Mouse (Mus musculus): ENCODE measurements at regions not wholly inside any gene's neighbourhood (a gene's known extent, or its start where the extent isn't known, plus 50 kb on each side); places are given as distances from the start of the nearest gene placed in this dataset.

DNA sequence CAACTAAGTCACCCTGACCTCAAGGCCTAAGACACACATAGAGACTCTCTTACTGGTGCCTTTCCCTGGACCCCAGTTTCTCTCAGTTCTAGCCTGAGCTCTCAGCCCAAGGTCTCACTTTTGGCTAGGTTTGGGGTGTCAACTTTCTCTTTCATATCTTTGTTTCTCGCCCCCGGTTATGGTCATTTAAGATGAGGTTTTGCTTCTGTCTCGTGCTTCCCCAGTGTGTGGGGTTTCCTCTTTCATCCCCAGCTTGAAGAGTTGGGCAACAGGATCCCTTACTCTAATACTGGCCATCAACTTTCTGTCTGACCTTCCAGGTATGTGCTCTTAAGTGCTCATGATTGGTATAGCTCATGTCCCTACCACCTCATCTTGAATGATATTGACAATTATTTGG lies 67.5 kb downstream of the Lmo4 start:
- no peak for DNase-seq

GRCm38 (mm10) chr3:144136432-144136831 lies 68.6 kb downstream of the Lmo4 start:
- DNase-seq, result no peak

DNA sequence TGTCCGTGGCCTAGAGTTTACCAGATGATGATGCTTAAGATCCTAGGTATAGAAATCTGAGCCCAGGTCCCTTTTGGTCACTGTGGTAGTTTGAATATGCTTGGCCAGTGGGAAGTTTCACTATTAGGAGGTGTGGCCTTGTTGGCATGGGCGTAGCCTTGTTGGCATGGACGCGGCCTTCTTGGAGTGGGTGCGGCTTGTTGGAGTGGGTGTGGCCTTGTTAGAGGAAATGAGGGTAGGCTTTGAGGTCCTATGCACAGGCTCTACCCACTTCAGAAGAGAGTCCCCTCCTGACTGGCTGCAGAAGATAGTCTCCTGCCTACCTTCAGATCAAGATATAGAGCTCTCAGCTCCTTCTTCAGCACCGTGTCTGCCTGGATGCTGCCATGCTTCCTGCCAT lies 69.4 kb downstream of the Lmo4 start:
- no peak for DNase-seq

GRCm38 (mm10) chr3:144128042-144128441 lies 77.0 kb downstream of the Lmo4 start:
- no peak for DNase-seq

DNA sequence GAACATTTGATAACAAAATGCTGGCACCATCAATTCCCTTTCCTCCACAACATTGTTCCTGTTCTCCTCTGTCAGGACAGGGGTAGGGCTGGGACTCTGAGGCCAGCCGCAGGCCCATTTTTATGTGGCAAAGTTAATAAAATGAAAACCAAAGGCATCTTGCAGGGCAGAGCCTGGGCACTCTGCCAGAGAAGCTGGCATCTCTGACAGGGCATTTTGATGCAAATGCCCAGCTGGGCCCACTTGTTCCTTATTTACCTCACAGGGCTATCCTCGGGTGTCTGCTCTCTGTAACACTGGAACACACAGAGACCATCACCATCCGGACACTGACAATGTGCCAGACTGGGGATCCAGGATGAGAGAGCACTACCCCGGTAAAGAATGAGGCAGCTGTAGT lies 80.7 kb downstream of the Lmo4 start:
- DNase-seq, result peak in 1 of 2 experiments; percentile 9

- no peak for DNase-seq
Observed at GRCm38 (mm10) chr3:144123361-144124072, 81.5 kb downstream of the Lmo4 start.

DNA sequence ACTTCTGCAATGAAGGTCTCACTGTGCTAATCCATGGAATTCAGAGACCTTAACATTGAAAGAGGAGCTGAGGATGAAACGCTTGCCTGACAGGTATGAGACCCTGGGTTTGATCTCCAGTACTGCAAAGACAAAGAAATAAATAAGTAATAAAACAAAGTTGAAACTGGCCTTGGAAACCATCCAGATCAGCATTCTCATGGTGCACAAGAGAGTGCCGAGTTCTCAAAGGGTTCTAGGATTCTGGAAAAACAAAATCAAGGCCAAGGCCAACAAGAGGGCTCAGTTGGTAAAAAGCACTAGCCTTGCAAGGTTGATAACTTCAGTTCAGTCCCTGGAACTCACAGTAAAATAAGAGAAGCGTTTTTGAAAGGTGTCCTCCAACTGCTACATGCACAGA lies 85.9 kb downstream of the Lmo4 start:
- no peak for DNase-seq

DNA sequence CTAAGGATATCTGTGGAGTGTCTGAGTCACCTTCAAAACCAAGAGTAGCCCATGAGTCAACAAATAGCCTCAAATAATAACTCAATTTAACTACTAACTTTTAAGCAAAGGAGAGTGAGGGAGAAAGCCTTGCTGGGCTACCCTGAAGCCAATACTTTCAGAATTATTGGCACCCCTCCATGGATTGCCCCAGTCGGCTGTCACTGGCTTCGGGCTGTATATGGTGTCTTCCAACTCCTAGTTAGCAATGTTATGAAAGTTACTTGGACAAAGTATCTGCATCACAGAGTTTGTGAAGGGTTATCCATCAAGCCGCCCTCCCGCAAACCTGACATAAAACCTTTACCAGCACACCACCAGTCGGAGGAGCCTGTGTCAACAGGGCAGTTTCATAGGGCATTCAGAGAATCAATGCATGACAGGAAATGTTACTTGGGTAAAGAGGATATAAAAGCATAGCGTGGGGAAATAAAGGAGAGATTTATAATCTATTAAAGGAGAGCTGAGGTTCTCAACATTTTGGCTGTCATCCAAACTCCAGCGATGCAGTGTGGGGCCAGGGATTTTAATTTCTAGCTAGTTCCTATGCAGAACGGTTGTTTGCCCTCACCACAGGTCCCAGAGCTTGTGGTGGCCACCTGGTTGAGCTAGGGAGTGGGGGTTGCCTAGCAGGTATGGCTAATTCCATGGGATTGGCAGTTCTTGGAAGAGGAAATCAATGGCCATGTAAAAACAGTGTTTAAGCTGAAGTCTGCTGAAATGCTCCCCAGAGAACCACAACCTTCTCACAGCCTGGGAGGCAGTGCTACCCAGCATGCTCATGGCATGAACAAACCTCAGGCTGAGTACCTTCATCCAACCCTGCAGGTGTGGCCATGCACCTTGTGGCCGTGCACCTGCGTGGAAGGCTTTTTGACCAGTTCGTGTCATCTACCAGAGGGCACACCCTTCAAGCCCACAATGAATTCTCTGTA lies 91.1 kb downstream of the Lmo4 start:
- DNase-seq, result no peak

- no peak for DNase-seq
Observed at GRCm38 (mm10) chr3:144110331-144111080, 94.5 kb downstream of the Lmo4 start.

DNA sequence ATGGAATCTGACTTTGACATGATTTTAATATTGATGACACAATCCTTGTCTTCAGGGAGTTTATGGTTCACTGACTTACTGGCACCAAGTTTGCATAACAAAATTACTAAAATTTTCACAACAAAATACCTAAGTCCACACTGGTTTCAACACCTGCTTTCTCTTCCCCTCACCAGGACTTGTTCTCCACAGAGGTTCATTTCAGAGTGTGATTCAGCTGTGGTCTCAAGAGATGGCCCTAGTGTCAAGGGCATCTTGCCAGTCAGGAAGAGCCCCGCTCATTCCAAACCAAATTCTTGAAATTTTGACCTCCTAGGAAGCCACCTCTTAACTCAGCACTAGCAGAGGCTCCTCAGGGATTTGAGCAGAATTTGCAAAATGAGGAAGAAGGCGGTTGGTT lies 95.3 kb downstream of the Lmo4 start:
- DNase-seq, result no peak

DNA sequence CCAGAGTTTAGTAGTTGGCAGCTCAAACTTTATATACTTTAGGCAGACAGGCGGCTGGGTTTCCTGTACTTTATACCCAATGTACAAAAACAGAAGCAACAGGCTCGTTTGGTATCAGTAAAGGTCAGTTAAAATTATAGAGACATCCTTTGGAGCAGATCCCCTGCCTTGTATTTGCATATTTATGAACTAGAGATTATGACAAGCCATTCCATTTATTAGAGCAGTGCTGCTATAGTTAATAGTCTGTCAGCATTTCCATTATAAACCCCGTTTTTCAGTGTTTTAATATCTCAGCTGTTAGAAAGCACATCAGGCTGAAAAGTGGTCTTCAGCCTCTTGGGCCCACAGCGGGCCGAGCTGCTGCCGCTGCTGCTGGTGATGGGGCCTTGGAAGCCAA lies 96.7 kb downstream of the Lmo4 start:
- no peak for DNase-seq

DNA sequence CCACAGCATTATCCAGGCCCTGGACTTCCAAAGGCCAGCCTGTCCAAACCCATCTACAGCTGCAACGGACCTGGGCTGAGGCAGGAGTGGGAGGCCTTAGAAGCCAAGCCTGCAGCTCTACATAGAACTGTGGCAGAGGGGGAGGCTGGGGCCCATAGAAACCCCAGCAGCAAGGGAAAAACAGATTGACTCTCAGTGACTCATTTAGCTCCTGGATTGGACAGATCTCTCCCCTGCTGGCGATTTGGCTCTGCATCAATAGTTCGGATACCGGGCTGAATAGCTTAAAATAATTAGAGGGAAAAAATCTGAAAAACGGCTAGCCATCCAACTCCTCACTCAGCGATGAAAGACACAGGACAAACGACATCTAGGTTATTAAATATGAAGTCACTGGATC lies 97.4 kb downstream of the Lmo4 start:
- DNase-seq, result no peak

DNA sequence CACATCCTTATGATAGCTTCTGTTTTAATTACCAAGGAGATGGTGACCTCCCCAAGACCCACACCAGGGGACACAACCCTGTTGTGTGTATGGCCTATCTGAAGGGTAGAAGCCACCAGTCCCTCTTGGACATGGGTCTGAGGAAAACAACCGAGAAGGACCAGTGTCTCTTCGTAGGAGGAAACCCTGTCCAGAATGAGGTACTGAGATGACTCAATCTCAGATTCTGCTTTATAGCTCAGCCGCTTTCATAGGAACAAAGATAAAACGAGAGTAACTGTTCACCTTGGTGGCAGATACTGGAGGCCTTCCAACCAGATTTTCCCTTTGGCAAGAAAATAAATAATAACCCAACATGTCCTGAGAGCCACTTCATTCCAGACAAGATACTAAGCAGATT lies 100.7 kb downstream of the Lmo4 start:
- no peak for DNase-seq

DNA sequence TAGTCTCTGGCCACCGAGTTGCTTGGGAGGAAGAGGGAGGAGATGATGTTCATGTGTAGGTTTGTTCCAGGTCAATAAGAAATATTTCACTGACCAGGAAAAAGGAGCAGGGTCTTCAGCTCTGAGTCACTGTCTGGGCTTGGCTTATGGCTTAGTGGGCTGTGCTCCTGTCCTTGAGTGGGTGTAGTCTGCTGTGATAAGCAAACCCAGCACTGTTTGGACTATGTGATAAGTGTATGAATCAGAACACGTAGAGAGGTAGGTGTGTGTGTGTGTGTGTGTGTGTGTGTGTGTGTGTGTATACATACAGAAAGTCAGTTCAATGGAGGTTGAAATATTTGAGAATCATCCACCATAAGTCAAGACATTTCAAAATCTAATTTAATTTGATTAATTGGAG lies 105.6 kb downstream of the Lmo4 start:
- no peak for DNase-seq

GRCm38 (mm10) chr3:144098762-144099161 lies 106.3 kb downstream of the Lmo4 start:
- no peak for DNase-seq

DNA sequence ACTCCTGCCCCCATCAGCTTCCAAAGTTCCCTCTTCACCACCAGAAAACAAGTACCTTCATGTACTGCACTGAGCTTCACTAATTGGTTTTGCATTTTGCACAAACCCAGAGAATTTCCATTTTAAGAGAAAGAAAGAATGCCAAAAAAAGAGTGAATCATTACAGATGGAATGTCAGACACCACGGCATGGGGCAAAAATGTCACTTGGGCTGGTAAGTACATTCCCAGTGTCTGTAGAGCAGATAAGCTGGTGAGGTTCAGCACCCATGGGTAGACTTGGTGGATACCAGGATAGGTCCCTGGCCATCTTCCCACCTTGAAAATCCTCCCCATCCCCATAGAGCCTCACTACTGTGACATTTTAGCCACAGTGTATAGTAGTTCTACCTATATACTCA lies 113.8 kb downstream of the Lmo4 start:
- no peak for DNase-seq

DNA sequence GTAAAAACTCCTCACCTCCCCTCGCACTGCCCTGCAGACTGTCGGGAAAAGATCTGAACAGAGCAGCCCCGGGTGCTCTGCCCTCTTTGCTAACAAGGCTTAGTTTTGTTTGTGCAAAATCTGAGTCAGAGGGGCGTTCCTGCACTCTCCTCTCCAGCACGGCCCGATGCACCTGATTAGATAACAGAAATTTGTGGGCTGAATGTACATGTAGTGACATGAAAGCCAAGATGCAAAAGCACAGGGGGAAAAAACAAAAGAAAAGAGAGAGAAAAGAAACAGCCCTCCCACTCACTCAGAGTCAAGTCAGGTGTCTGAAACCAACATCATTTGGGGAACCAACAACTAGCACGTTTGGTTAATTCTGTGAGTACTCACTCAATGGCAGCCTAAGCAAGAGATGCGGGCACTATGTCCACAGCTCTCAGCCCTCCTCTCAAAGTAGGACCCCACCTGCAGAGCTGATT lies 115.2 kb downstream of the Lmo4 start:
- DNase-seq, result no peak

GRCm38 (mm10) chr3:144088261-144088884 lies 116.6 kb downstream of the Lmo4 start:
- DNase-seq, result no peak

DNA sequence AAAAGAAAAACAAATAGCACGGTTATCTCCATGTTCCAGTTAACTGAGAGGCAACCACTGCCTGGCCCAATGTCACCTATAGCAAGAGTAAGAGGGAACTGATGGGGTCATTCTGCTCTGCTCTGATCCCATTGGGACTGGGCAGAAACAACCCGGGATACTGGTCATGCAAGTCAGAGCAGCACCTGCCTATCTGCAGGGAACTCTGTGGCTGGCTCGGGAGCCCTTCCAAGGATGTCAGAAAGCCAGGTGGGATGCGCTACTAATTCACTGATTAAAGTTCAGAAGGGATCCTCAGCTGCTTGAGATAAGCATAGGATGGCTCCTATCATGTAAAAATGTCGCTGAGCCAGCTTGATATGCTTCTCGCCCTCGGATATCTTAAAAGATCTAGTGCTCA lies 117.2 kb downstream of the Lmo4 start:
- no peak for DNase-seq

DNA sequence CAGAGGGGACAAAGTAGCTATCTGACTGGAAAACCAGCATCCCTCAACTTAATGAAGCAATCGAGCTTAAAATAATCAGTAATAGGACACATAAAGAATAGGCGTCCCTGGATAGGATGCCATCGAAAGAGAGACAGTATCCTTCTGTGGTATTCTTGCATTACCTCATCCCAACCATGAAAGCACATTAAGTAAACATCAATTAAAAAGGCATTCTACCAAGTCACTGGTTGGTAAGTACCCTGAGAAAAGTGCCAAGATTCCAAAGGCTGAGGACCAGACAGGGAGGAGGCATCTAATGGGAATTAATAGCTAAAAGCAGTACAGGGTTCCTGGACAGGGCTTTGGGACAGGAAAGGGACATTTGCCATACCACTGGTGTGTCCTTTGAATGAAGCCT lies 118.8 kb downstream of the Lmo4 start:
- DNase-seq, result no peak

DNA sequence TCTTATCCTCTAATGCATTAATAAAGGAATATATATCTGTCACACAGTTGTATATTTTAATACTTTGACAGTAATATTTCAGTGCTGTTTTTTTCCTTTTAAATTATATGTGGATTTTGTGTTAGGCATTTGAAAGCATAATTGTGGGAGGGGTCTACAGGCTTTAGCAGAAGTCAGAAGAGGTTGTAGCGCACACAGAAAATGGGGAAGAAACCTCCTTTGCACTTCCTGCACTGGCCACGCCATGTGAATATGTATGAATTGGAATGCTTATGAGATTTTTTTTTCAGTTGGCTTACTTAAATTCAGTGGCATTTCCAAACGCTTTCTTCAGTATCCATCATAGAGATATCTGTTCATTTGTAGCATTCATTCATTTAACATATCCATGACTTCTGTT lies 125.1 kb downstream of the Lmo4 start:
- DNase-seq, result no peak

DNA sequence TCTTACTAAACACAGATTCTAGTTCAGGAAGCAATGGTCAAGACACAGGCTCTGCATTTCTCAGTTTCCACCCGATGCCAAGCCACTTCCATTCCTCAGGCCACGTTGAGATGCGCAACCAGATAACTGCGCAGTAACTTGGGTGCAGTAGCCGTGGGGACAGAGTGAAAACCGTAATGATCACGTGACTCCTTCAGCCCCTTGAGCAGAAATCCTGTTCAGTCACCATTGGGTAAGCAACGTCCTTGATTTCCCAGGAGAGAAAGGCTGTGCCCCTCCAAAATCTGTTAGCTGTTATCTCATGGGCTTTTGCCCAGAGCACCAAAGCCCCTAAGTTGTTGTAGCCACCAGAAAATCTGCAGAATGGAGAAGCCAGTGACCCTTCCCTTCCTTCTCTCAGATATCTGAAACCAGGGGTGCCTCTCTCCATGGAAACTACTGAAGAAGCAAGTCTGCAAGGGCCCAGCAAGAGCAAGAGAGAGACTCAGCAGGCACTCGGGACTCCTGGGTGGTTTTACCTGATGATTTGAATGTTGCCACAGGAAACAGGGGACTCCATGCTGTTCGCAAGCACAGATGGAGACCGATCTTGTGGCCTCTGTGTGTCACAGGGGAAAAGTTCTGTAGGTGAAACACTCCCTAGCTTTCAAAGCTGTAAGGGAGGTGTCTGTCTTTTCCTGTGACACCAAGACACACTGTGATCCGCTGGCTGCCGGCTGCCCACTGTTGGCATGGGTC lies 126.7 kb downstream of the Lmo4 start:
- DNase-seq, result no peak
